Mouse (Mus musculus) erythroblast, embryonic 14.5 days (primary cell): Measurements from ENCODE around the gene Mettl3. TPM values are rescaled to one million over a fixed set of nuclear protein-coding genes. Genes with fewer than 3 reads are reported as not detected.
A peak's percentile ranks its signal among the peaks of the same experiment; 100 is the strongest.

Experiments used
- H3K27me3 ChIP-seq: 2 replicates; pipeline ENCODE4 v1.6.1; 2012; ENCODE audit warnings: inconsistent platforms; ENCODE audit not compliant: control insufficient read depth
- H3K36me3 ChIP-seq: 2 replicates; pipeline ENCODE4 v1.6.1; 2012; ENCODE audit warnings: mild to moderate bottlenecking, inconsistent platforms; ENCODE audit not compliant: control insufficient read depth
- H3K4me1 ChIP-seq: 2 replicates; pipeline ENCODE4 v1.6.1; 2012; ENCODE audit warnings: inconsistent platforms; ENCODE audit not compliant: control insufficient read depth
- H3K4me3 ChIP-seq: replicated peaks from 2 replicates; pipeline ENCODE3; 2012; ENCODE audit warnings: moderate library complexity, mild to moderate bottlenecking, inconsistent platforms
- H3K9me3 ChIP-seq: 2 replicates; pipeline ENCODE4 v1.6.1; 2012; ENCODE audit warnings: low read length, inconsistent platforms, mixed read lengths; ENCODE audit not compliant: control insufficient read depth
- GATA1 ChIP-seq: IDR thresholded peaks from 2 replicates; pipeline ENCODE4 v1.6.1; 2012; ENCODE audit warnings: low read length, inconsistent platforms, mixed read lengths
- TAL1 ChIP-seq: IDR thresholded peaks from 3 replicates; pipeline ENCODE4 v1.6.1; 2012; ENCODE audit warnings: low read length, inconsistent platforms, mixed read lengths
- polyA plus RNA-seq: library from polyadenylated mRNA; stranded (reverse); fragments of >175 nt; gene quantifications from 2 replicates; pipeline ENCODE4 v1.2.3, GENCODE M21; 2012

Gene Mettl3
- polyA plus RNA-seq, 1 experiment: 1.2 TPM

GRCm38 (mm10) chr14:52256311-52257175 is 48.4 kb downstream of the Mettl3 start:
- Histone ChIP-seq H3K9me3 (no peaks in the 10 kb centered on the region), H3K4me3 (peak overlapping the region; percentile 95), H3K4me1 (peaks cover 36% of the 10 kb centered on the region), H3K36me3 (peaks cover 2% of the 10 kb centered on the region; the same call in 1 of the 2 replicates), H3K27me3 (no peaks in the 10 kb centered on the region)
- TF ChIP-seq TAL1 (no peak), GATA1 (no peak)

DNA sequence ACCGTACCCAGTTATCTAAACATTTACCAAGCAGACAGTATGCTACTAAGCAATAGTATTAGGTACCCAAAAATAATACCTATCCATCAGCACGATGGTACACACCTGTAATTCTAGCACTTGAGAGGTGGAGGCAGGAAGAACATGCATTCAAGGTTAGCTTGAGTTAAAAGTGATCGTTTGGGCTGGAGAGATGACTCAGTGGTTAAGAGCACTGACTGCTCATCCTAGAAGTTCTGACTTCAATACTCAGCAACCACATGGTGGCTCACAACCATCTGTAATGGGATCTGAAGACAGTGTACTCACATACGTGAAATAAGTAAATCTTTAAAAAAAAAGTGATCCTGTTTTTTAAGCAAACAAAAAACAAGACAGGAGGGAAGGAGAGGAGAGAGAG is 58.8 kb downstream of the Mettl3 start:
- Histone ChIP-seq H3K9me3 (no peaks in the 10 kb centered on the region), H3K4me3 (no peak overlapping the region), H3K4me1 (peaks cover 37% of the 10 kb centered on the region), H3K27me3 (no peaks in the 10 kb centered on the region), H3K36me3 (no peaks in the 10 kb centered on the region)
- no peak for TF ChIP-seq GATA1
- no peak for TF ChIP-seq TAL1

Other genes starting within 250 kb of the Mettl3 start
- 1.5 and 2.8 TPM in 2 replicates for gene Hnrnpc, start 201.1 kb downstream of the Mettl3 start, polyA plus RNA-seq
- gene Rpgrip1, start 194.4 kb downstream of the Mettl3 start, polyA plus RNA-seq: not detected in 2 replicates
- gene Supt16, start 107.7 kb downstream of the Mettl3 start, polyA plus RNA-seq: 2.0 and 2.6 TPM in 2 replicates
- gene Chd8, start 47.3 kb downstream of the Mettl3 start, polyA plus RNA-seq: 0.87 and 1.3 TPM in 2 replicates
- 1.4 and 2.0 TPM in 2 replicates for gene Tox4, start 26.0 kb downstream of the Mettl3 start, polyA plus RNA-seq
- gene Rab2b, start 25.6 kb downstream of the Mettl3 start, polyA plus RNA-seq: 0.04 TPM in 1 of 2 replicates, not detected in the other
- gene Sall2, start 23.6 kb upstream of the Mettl3 start, polyA plus RNA-seq: 0.01 TPM in 1 of 2 replicates, not detected in the other
- gene Olfr1513, start 51.3 kb upstream of the Mettl3 start, polyA plus RNA-seq: not detected in 2 replicates
- gene Olfr1512, start 74.0 kb upstream of the Mettl3 start, polyA plus RNA-seq: not detected in 2 replicates
- gene Olfr1511, start 92.3 kb upstream of the Mettl3 start, polyA plus RNA-seq: not detected in 2 replicates
- gene Olfr1510, start 109.2 kb upstream of the Mettl3 start, polyA plus RNA-seq: not detected in 2 replicates
- gene Olfr1509, start 137.9 kb upstream of the Mettl3 start, polyA plus RNA-seq: not detected in 2 replicates
- not detected in 2 replicates for gene Olfr1508, start 162.4 kb upstream of the Mettl3 start, polyA plus RNA-seq
- not detected in 2 replicates for gene Olfr1507, start 190.6 kb upstream of the Mettl3 start, polyA plus RNA-seq